Mouse (Mus musculus) bone marrow, adult 2 months (tissue): Measurements from ENCODE around the gene Trp53rkb.

Source experiments
- CTCF ChIP-seq: fragments of 200-500 bp; IDR thresholded peaks from 2 replicates; pipeline ENCODE4 v1.5.1; 2011; ENCODE audit warnings: low read length, control low read depth; ENCODE audit not compliant: control insufficient read depth, insufficient read depth
- POLR2A ChIP-seq: fragments of 200-500 bp; IDR thresholded peaks from 2 replicates; pipeline ENCODE4 v1.6.1; 2011; ENCODE audit warnings: low read depth, mild to moderate bottlenecking, control low read depth, low read length, borderline replicate concordance; ENCODE audit not compliant: control insufficient read depth

- TF ChIP-seq POLR2A, result no peak
- no peak for TF ChIP-seq CTCF
Observed at GRCm38 (mm10) chr2:166779956-166780355, 12.4 kb upstream of the Trp53rkb start.
